Mouse (Mus musculus): ENCODE measurements around the gene Gaa.
A peak's percentile ranks its signal among the peaks of the same experiment; 100 is the strongest.
"Not testable (repeated sequence)": the region's sequence is repeated elsewhere in the genome, so short reads cannot be mapped to it uniquely, and the experiment has no call there.

The Gaa gene

DNA sequence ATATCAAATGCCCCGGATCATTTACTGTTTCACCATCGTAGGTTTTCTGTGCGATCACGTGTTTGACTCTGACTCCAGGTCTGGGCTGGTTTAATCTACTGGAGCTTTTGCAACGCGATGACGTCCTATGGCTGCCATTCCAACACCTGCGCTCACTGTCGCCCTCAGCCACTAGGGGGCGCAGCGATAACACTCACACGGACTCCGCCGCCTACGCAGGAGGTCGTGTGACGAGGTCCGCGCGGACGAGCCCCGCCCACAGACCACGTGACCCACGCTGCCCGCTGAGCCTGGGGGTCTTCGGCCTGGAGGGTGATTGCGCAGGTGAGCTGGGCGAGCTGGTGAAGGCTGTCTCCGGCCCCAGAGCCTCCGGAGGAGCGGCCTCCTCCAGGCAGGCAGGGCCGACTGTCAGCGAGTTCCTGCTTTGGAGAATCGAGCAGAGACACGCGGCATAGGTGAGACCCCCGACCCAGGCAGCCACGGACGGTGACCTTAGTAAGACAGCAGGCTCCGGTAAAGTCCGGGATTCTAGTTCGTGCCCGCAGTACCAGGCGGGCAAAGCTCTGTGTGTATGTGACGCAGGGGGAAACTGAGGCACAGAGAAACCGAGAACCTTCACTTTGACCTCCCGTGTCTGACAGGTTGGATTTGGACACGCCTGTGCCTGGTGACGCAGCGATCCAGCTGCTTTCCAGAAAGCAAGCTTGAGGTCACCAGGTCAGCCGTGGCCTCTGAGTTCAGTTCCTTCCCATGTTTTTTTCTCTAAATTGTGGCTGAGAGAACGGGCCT is at the start of gene Gaa:
Gaa (plus strand) TSS at position 120 of the 789 bp plus-strand sequence.
- DNase-seq = peak; percentile 97

GRCm38 (mm10) chr11:119219816-119220465 is 47.7 kb upstream of the Gaa start:
- DNase-seq = no peak

DNA sequence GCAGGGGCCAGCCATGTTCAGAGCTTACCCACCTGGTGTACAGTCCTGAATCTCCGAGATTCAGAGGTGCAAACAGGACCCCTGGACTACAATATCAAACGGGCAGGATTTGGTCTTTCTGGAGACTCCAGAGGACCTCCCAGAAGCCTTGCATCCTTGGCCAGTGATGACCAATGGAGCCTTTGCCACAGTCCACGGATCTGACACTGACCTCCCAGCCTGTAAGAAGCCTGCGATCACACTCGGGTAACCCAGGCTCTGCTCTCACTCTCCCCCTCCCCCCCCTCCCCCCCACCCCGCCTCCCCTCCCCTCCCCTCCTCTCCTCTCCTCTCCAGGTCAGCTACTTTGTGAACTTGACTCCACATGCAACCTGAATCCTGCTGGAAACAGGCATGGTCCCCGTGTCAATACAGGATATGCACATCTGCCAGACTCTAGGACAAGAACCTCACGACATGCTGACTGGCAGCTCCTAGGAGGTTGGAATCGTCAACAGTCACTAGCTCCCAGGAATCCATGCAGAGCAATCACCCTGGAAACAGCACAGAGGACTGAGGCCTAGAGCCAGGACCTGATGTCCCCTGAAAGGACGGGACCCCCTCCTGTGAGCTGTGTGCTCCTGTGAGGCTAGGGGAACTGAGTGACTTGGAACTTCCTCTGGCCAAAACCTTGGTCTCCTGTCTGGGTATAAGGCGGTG is 45.7 kb upstream of the Gaa start:
- DNase-seq = no peak

DNA sequence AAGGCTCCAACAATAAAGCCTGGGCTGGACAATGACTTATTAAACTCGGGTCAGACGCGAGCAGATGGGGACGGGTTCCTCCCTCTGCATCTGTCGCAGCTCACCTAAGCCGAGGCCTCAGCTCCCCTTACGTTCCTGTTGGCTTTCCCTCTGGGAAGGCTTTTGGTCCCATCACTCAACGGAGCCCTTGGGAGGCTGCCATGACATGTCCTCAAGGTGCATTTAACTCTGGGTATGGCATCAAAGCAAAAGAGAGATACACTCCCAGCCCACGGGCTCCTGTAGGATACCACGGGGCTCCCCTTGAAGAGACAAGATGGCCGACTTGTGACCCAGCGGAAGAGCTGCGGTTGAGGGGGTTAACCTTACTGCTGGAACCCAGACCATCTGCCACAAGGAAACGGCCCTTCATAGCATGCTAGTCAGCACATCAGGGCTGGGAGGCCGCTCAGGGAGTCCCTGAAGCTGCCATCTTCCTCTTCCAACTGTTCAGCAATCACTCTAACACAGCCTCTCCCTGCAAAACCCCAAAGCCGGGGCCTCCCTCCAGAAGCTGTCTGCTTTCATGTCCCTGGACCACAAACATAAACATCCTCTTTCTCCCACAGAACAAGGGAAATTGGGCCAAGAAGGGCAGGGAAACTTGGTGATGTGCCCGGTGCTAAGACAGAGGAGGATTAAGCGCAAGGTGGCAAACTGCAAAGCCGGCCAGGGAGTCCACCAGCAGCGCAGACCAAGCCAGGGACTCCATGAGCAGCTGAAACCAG is 44.4 kb upstream of the Gaa start:
- no peak for DNase-seq

GRCm38 (mm10) chr11:119224926-119225325 is 42.8 kb upstream of the Gaa start:
- DNase-seq = no peak

- DNase-seq = no peak
Measured at GRCm38 (mm10) chr11:119225634-119226033, 42.1 kb upstream of the Gaa start.

DNA sequence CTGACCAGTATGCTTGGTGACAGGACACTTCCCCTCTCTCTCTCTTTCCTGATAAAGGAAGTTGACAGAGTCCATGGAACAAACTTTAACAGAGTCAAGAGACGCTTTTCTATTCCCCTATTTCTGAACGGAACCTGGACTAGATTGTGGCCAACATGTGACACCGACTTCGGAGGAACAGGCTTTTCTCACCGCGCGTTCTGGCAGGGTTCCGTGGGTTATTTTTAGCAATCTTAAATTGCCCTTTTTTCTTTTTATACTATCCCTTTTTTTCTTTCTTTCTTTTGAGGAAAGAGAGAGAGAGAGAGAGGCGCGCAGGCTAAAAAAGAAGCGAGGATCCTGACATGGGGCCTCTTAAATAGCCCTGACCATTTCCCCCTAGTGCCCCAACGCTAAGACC is 40.1 kb upstream of the Gaa start:
- no peak for DNase-seq

- peak; percentile 68 for DNase-seq
Measured at GRCm38 (mm10) chr11:119228091-119228781, 39.5 kb upstream of the Gaa start, which contains the start of the genes Tbc1d16 and Ccdc40. Gene Tbc1d16, minus strand, starts transcription at chr11:119228499. Gene Ccdc40, plus strand, starts transcription at chr11:119228572.

GRCm38 (mm10) chr11:119228846-119229626 is 38.7 kb upstream of the Gaa start:
- peak; percentile 53 for DNase-seq

GRCm38 (mm10) chr11:119234770-119235169 is 32.9 kb upstream of the Gaa start:
- no peak for DNase-seq

DNA sequence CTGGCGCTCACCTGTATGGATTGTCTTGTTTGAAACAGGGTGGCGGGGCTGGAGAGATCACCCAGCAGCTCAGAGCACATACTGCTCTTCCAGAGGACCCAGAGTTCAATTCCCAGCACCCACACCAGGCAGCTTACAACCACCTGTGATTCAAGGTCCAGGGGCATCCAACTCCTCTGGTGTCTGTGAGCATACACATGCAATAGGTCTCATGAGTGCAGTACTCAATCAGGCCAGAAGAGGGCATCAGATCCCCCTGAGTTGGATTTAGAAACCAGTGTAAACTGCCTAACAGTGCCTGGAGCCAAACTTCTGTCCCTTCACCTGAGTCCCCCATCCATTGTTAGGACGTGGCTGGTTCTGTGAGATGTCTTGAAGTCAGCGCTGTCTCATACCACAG is 32.1 kb upstream of the Gaa start:
- peak; percentile 79 for DNase-seq

DNA sequence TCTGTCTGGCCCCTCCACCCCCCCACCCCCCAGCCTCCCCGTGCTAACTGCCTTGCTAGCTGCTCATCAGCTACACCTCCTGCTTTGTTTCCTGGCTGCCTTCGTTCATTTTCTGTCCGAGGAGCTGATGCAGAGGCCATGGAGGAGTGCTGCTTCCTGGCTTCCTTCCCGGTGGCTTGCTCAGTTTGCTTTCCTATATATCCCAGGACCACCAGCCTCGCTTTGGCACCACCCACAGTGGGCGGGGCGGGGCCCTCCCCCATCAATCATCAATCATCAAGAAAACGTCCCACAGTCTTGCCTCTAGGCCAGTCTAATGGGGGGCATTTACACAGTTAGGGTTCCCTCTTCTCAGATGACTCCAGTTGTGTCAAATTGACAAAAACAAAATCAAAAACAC is 31.3 kb upstream of the Gaa start:
- DNase-seq = no peak

GRCm38 (mm10) chr11:119237007-119237406 is 30.7 kb upstream of the Gaa start:
- DNase-seq = no peak

- DNase-seq = peak; percentile 60
Measured at GRCm38 (mm10) chr11:119237568-119238304, 30.0 kb upstream of the Gaa start.

DNA sequence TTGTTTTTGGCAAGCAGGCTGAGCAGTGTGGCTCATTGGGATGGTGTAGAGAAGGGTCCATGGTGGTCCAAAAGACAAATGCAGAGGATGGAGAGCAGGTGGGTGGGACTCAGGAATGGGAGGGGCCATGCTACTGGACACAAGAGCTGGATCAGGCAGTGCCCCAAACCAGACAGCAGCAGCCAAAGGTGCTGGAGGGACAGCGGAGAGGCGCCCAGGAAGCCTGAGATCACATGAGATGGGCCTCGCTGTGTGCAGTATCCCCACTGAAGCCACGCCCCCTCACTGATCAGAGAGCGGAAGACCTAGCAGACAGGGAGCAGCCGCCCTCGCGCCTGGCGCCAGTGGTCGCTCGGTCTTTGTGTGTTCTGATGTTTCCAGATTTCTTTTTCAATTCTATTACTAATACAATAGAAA is 29.4 kb upstream of the Gaa start:
- peak; percentile 83 for DNase-seq

- no peak for DNase-seq
Measured at GRCm38 (mm10) chr11:119239480-119239879, 28.2 kb upstream of the Gaa start.

DNA sequence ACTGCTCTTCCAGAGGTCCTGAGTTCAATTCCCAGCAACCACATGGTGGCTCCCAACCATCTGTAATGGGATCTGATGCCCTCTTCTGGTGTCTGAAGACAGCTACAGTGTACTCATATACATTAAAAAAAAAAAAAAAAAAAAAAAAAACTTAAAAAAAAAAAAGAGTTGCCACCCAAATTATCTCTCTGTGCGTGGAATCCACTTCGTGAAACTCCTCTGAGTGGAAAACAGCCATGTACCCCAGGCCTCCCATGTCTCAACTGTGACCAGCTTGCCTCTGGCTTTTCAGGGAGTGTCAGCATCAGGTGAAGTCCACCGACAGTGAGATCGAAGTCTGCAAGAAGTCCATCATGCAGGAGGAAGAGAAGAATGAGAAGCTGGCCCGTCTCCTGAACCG is 22.1 kb upstream of the Gaa start:
- not testable (repeated sequence) for DNase-seq

- DNase-seq = no peak
Measured at GRCm38 (mm10) chr11:119249011-119249410, 18.7 kb upstream of the Gaa start.

DNA sequence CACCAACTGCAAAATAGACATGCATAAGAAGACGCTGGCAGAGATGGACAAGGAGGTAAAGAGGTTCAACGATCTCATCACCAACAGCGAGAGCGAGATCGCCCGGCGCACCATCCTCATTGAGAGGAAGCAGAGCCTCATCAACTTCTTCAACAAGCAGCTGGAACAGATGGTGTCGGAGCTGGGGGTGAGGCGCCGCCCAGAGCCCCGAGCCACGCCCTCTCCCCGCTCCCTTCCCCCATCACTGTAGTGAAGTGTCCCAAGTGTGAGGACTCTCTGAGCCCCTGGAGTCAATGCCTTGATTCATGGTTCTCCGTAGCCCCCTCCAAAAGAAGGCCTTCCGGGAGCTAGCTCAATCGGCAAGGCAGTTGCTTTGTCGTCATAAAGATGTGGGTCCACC is 16.7 kb upstream of the Gaa start:
- DNase-seq = no peak

DNA sequence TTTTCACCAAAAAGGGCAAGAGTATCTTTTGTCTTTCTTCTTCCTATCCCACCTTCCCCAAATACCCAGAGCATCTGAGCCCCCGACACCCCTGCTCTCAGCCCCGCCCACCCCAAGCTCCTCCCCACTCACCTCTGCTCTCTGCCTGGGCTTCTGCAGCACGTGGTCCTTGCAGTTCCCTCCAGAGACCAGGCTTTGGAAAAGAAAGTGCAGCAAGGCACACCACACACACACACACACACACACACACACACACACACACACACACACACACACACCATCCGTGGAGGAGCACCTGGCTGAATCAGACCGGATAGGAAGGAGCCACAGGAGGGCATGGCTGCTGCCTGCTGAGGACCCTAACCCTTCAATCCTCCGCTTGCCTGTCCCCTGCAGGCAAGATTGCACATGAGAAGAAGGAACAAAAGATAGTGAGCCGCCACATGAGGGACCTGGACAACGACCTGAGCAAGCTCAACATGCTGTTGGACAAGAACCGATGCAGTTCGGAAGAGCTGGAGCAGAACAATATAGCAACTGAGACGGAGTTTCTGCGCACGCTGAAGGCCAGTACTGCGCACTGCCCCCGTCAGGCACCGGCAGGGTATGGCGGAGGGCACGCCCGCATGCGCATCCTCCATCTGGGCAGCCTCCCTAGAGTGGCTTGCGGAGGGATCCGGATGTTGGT is 14.7 kb upstream of the Gaa start:
- peak; percentile 65 for DNase-seq

All from thymus, postnatal 25 days (tissue).